Mouse (Mus musculus) testis, adult 2 months (tissue): ENCODE data around the gene Aif1.

ENCODE experiments used
- CTCF ChIP-seq: fragments of 200-500 bp; IDR thresholded peaks from 2 replicates; pipeline ENCODE4 v1.5.1; 2012; ENCODE audit warnings: low read depth, mild to moderate bottlenecking, inconsistent platforms, low read length, moderate library complexity; ENCODE audit not compliant: control insufficient read depth, insufficient read depth, insufficient replicate concordance
- POLR2A ChIP-seq: fragments of 200-500 bp; IDR thresholded peaks from 2 replicates; pipeline ENCODE4 v1.6.1; 2012; ENCODE audit warnings: low read depth, mild to moderate bottlenecking, inconsistent platforms, low read length, moderate library complexity; ENCODE audit not compliant: control insufficient read depth

DNA sequence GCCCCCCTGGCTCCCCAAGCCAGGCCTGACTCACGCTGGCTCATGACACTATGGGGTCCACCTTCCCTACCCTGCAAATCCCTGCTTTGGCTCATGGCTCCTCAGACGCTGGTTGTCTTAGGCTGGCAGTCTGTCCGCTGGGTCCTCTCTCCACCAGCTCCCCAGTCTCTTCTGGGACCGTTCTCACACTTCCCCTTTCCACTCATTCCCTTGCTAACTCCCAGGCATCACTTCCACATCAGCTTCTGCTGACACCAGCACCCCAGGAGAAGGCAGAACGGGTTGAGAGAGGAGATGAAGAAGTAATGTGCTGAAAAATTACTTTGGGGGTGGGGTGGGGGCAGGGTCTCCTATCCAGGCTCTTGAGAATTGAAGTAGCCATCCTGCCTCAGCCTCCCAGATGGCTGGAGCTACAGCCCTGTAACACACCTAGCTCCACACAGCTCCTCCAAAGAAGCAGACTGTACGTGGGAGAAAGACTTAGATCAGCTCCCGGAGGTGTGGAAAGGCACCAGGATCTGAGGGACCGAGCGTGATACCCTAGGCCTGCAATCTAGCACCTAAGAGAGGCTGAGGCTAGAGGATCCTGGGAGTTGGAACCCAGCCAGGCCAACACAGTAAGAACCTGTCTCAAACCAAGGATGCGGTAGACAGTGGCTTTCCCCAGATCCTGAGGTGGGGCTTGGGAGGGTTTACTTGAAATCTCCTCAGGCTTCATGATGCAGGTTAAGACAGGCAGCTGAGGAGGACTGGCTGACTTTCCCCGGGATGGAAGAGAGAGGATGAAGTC is 3.2 kb downstream of the Aif1 start:
- TF ChIP-seq CTCF: no peak
- no peak for TF ChIP-seq POLR2A
